Mouse (Mus musculus): ENCODE results near the gene Gria2. TPM values are rescaled to one million over a fixed set of nuclear protein-coding genes. Genes with fewer than 3 reads are reported as not detected.

Gene Gria2
- total RNA-seq, 2 experiments from 2014 or later = 476 to 481 TPM

DNA sequence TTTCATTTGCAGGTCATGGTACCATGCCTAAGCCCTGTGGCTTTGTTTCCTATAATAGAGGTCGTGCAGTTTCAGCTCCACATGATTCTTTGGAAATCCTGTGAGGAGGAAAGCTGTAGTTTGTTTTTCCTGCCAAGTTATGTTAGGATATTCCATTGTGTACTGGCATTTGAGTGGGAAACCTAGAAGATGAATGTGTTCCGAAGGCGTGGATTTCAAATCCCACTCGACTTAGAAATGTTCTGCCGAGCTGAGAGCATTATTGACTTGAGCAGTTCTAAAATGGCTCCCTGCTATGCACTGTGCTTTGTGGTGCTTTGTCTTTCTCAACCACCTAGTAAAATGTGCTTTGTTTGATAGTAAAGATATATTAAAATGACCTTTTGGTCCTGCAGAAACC is 150.4 kb downstream of the Gria2 start:
- DNase-seq (ENCODE audit: low spot score in 2 of 2) = no peak
- intact Hi-C loops (cut with DNase I) = no loop called here

Small RNA genes within 50 kb of the gene (microRNA-seq; reads per million reads assigned to microRNA genes)
- gene Gm25749 = 0 to 0.26 reads per million in 2 experiments

Other genes starting within 250 kb of the Gria2 start
- gene Glrb, start 110.8 kb upstream of the Gria2 start, total RNA-seq (2021) = 100 to 1,000 TPM; 181 TPM
- 1 to 10 TPM; 6.5 TPM for gene Pdgfc, start 233.6 kb upstream of the Gria2 start, total RNA-seq (2021)